Mouse (Mus musculus) C2C12 (cell line): ENCODE measurements around the gene Slc26a11. TPM values are rescaled to one million over a fixed set of nuclear protein-coding genes. Genes with fewer than 3 reads are reported as not detected.

Experiments used
- H3K27me3 ChIP-seq: one replicate; pipeline ENCODE4 v1.6.1; 2011; ENCODE audit not compliant: control insufficient read depth, insufficient read depth, insufficient read length
- H3K36me3 ChIP-seq: one replicate; pipeline ENCODE4 v1.6.1; 2011; ENCODE audit not compliant: control insufficient read depth, insufficient read depth
- H3K4me3 ChIP-seq: one replicate; pipeline ENCODE4 v1.5.1; 2011; ENCODE audit warnings: mild to moderate bottlenecking, control low read depth; ENCODE audit not compliant: poor library complexity, insufficient read depth, severe bottlenecking
- H3K79me2 ChIP-seq: one replicate; pipeline ENCODE4 v1.6.1; 2011; ENCODE audit not compliant: control insufficient read depth, insufficient read depth
- H3K79me3 ChIP-seq: one replicate; pipeline ENCODE4 v1.6.1; 2011; ENCODE audit warnings: low read depth, control low read depth
- H3ac ChIP-seq: one replicate; pipeline ENCODE3; 2011; ENCODE audit warnings: low read depth; ENCODE audit not compliant: control insufficient read depth, insufficient read length
- CEBPB ChIP-seq: IDR thresholded peaks from one replicate; pipeline ENCODE4 v1.6.1; 2011; ENCODE audit warnings: low read depth, mild to moderate bottlenecking, control low read depth, moderate library complexity
- CTCF ChIP-seq: IDR thresholded peaks from one replicate; pipeline ENCODE4 v1.5.1; 2011; ENCODE audit not compliant: control insufficient read depth, insufficient read depth, insufficient read length
- FOSL1 ChIP-seq: IDR thresholded peaks from one replicate; pipeline ENCODE4 v1.8.0; 2011; ENCODE audit warnings: mild to moderate bottlenecking, low read length; ENCODE audit not compliant: poor library complexity, insufficient read depth, severe bottlenecking
- MAX ChIP-seq: IDR thresholded peaks from one replicate; pipeline ENCODE4 v1.6.1; 2011; ENCODE audit warnings: mild to moderate bottlenecking, control low read depth
- MYOD1 ChIP-seq: IDR thresholded peaks from one replicate; pipeline ENCODE4 v1.6.1; 2011; ENCODE audit warnings: low read depth; ENCODE audit not compliant: control insufficient read depth, insufficient read length
- MYOG ChIP-seq: IDR thresholded peaks from one replicate; pipeline ENCODE4 v1.6.1; 2011; ENCODE audit not compliant: control insufficient read depth, insufficient read length; ENCODE audit errors: extremely low read depth
- USF1 ChIP-seq: IDR thresholded peaks from one replicate; pipeline ENCODE4 v1.6.1; 2011; ENCODE audit warnings: low read depth, mild to moderate bottlenecking, control low read depth, moderate library complexity
- long read RNA-seq, 2 experiments: library from polyadenylated mRNA; unstranded; transcript quantifications; one replicate each; pipeline ENCODE4 v2.0.0; 2019 to 2020
- polyA plus RNA-seq: library from polyadenylated mRNA; unstranded; fragments of >200 nt; fragmentation: generic; extraction: Trizol; gene quantifications from one replicate; pipeline ENCODE4 v1.2.1, GENCODE M21; 2012; ENCODE audit warnings: missing spikeins

Slc26a11 gene
- polyA plus RNA-seq = 0.51 TPM
- long read RNA-seq, experiment 1, partial matches to known transcripts = 1 of 4 reads
- long read RNA-seq, experiment 1, other reads (novel, unspliced or antisense) = 2 of 4 reads
- long read RNA-seq, experiment 2, partial matches to known transcripts = 1 of 2 reads
- long read RNA-seq, experiment 2, other reads (novel, unspliced or antisense) = 1 of 2 reads

DNA sequence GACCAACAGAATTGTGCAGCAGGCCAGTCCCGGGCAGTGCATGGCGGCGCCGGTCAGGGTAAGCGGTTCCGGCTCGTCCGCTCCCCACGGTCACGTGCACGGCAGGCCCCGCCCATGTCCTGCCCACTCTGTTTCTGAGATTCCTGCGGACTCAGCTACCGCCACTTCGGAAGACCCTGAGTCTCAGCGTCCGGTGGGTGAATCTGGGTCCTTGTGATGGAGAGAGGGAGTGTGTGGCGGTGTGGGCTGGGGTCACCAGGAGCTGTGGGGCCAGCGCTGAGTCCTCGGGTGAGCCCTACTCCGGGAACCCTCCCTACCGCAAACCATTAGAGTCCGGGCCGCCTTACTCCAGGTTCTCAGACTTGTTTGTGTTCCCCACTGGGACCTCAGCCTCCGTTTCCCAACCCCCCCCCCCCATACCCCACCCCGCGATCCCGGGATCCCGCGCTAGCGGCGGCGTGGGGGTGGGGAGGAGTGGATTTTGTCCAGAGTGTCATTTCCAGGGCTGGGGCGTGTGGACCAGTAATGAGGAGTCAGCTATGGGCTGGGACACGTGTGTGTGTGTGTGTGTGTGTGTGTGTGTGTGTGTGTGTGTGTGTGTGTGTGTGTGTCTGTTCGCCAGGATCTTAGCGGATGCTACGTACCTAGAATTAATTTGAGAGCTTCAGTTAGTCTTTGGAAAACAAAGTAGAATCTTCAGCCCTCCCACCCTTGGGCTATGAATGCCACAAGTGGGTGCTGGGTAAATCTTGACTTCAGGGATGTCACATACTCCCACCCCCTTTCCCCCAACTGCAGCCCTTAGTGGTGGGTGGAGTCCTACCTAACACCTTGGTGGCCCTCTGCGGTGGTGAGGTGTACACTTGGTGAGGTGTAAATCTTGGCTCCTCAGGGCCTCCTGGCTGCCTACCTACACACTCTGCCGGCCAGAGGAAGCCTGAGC, at the start of gene Slc26a11, which contains the start of gene Sgsh:
TSS of gene Slc26a11 (plus strand) at position 115 of the 943 bp plus-strand sequence.
TSS of gene Sgsh (minus strand) at position 94 of the 943 bp plus-strand sequence.
- H3K27me3 ChIP-seq = peaks cover 10% of the 10 kb centered on the region
- H3K36me3 ChIP-seq = no peaks in the 10 kb centered on the region
- H3K79me2 ChIP-seq = no peaks in the 10 kb centered on the region
- TF ChIP-seq MYOG = no peak
- peak; percentile 86 for TF ChIP-seq USF1
- H3K79me3 ChIP-seq = no peaks in the 10 kb centered on the region
- H3K4me3 ChIP-seq = peak within 1 kb of the TSS; percentile 39
- H3ac ChIP-seq = peak within 1 kb of the TSS; percentile 43

GRCm38 (mm10) chr11:119306762-119307657, 48.3 kb upstream of the Slc26a11 start:
- Histone ChIP-seq H3K79me2 (no peaks in the 10 kb centered on the region), H3ac (no peak overlapping the region), H3K79me3 (no peaks in the 10 kb centered on the region), H3K4me3 (no peak overlapping the region), H3K27me3 (peaks cover 54% of the 10 kb centered on the region), H3K36me3 (no peaks in the 10 kb centered on the region)
- TF ChIP-seq MYOD1 (no peak), USF1 (no peak), MAX (no peak), MYOG (no peak), CEBPB (no peak), CTCF (no peak), FOSL1 (no peak)

DNA sequence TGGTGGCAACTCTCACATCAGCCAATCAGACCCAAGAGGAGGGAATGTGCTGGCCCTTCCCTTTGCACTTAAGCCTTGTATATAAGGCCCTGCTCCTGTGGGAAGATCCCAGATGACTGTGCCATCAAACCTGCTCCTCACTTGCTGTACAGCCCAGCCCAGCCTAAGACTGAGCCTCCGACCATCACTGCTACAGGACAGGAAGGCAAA, 47.8 kb upstream of the Slc26a11 start, which contains the start of gene Card14:
TSS of gene Card14 (plus strand) at position 111 of the 210 bp plus-strand sequence.
- Histone ChIP-seq H3K27me3 (peaks cover 53% of the 10 kb centered on the region), H3K79me3 (no peaks in the 10 kb centered on the region), H3K79me2 (no peaks in the 10 kb centered on the region), H3K36me3 (no peaks in the 10 kb centered on the region), H3ac (no peak within 1 kb of the TSS), H3K4me3 (no peak within 1 kb of the TSS)
- TF ChIP-seq MAX (no peak), FOSL1 (no peak), MYOD1 (no peak), USF1 (no peak), CTCF (no peak), MYOG (no peak), CEBPB (no peak)

DNA sequence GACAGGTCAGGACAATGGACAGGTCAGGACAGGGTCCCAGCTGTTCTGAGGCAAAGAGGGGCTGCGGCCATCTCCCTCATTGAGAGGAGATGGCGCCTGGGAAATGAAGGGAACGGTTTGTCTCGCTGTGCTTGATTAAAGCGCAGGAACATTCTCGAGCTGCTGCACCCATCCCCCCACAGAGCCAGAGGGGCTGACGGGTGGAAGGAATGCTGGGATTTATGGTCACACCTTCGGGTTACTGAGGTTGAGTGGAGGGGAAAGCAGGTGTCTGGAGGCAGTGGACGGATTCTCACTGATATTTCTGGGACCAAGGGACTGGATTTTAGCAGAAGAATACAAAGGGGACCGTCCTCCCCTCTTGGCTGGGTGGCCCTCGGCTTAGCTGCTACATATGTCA, 47.4 kb upstream of the Slc26a11 start:
- Histone ChIP-seq H3K4me3 (no peak overlapping the region), H3ac (no peak overlapping the region), H3K36me3 (no peaks in the 10 kb centered on the region), H3K79me2 (no peaks in the 10 kb centered on the region), H3K27me3 (peaks cover 50% of the 10 kb centered on the region), H3K79me3 (no peaks in the 10 kb centered on the region)
- TF ChIP-seq CTCF = no peak
- TF ChIP-seq MYOD1 = no peak
- TF ChIP-seq MAX = no peak
- no peak for TF ChIP-seq MYOG
- TF ChIP-seq USF1 = no peak
- TF ChIP-seq FOSL1 = no peak

DNA sequence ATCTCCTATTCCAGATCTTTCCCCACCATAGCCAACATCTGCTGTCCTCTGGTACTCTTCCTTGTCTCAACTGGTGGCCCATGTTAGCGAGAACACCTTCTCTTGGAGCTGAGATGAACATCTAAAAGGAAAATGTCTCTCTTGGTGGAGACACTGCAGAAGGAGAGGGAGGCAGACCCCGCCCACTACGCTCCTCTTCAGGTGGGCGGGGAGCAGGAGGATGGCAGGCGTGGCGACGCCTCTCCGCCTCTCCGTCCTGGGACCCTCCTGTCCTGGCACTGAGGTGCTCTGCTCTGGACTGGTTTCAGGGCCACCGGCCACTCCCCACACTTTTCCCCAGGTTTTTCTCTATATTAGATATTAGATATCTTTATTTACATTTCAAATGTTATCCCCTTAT, 44.7 kb upstream of the Slc26a11 start:
- H3ac ChIP-seq = no peak overlapping the region
- H3K79me2 ChIP-seq = no peaks in the 10 kb centered on the region
- H3K27me3 ChIP-seq = peaks cover 30% of the 10 kb centered on the region
- H3K4me3 ChIP-seq = no peak overlapping the region
- TF ChIP-seq CTCF = no peak
- no peak for TF ChIP-seq CEBPB
- no peak for TF ChIP-seq MYOD1
- no peak for TF ChIP-seq USF1
- TF ChIP-seq MYOG = no peak
- no peak for TF ChIP-seq MAX
- no peak for TF ChIP-seq FOSL1
- no peaks in the 10 kb centered on the region for H3K79me3 ChIP-seq
- no peaks in the 10 kb centered on the region for H3K36me3 ChIP-seq
